Mouse (Mus musculus) spleen, adult 2 months (tissue): ENCODE results near the gene Bcat1.

ENCODE experiments used
- CTCF ChIP-seq: fragments of 200-500 bp; IDR thresholded peaks from 2 replicates; pipeline ENCODE4 v1.5.1; 2011; ENCODE audit warnings: mild to moderate bottlenecking, inconsistent platforms; ENCODE audit not compliant: insufficient read depth, insufficient read length, insufficient replicate concordance; ENCODE audit errors: extremely low read depth
- POLR2A ChIP-seq: fragments of 200-500 bp; IDR thresholded peaks from 2 replicates; pipeline ENCODE4 v1.6.1; 2011; ENCODE audit warnings: low read depth, low read length, inconsistent platforms

DNA sequence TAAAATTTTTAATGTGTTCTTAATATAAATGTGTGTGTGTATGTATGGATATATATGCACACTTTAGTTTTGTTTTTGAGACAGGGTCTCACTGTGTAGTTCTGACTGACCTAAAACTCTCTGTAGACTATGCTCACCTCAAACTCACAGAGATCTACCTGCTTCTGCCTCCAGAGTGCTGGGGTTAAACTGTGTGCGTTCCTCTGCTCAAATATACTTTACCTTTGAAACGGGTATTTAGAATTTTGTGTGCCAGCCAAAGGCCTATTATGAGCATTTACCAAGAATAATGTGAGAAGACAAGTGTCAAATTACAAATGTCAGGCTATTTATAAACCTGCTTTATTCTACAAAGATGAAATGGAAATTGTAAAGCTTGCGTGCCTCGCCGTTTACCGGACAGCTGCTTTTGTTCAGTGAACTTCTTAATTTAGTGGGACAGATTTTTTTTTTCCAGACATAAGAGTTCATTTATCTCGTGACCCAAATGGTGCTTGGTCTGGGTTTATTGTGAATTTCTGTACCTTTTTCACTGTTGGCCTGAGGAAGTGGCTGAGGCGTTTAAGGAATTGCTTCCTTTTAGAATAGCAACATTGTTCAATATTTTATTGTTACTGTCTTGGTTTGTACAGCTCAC, 46.6 kb upstream of the Bcat1 start:
- TF ChIP-seq CTCF (no peak), POLR2A (no peak)
